Mouse (Mus musculus) megakaryocyte, adult 5-6 weeks (primary cell): ENCODE results near the gene Pxdc1. TPM values are rescaled to one million over a fixed set of nuclear protein-coding genes. Genes with fewer than 3 reads are reported as not detected.
A peak's percentile ranks its signal among the peaks of the same experiment; 100 is the strongest.

Source experiments
- ATAC-seq: 2 replicates; pipeline ENCODE4 v1.8.0; 2016; ENCODE audit warnings: mild to moderate bottlenecking, inconsistent platforms; ENCODE audit not compliant: poor library complexity, severe bottlenecking
- total RNA-seq, 2 experiments: library from RNA; stranded (forward) in 1 of 2; stranded (reverse) in 1 of 2; fragments of 153-499, 151-499 nt in 1 of 2; fragments of 221-1000, 200-1000 nt in 1 of 2; gene quantifications; 2 replicates each; pipeline versions ENCODE4 v1.2.3 to v1.2.4; 2015 to 2017

Pxdc1 gene
- total RNA-seq (2015) (0.18 TPM in 1 of 2 replicates, not detected in the other), total RNA-seq (2017) (0.12 TPM in 1 of 2 replicates, not detected in the other)

DNA sequence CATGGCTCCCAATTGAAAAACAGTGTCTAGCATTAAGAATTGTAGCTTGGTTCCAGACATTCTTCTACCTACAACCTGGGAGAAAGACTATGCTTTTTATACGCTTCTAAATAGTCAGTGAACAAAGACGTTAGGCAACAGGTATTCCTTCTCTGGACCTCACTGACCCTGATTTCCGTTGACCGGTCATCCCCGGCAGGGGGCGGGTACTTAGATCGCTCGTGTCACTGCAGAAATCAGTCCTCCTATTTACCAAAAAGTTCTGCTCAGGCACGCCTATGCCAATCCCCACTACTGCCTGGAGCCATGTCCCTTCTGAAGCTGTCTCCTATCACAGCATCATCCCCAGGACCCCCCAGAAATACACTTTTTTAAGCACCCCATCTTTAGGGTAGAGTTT is at the start of gene Pxdc1:
Pxdc1 (minus strand) TSS at position 96 of the 400 bp plus-strand sequence.
- no peak for ATAC-seq

DNA sequence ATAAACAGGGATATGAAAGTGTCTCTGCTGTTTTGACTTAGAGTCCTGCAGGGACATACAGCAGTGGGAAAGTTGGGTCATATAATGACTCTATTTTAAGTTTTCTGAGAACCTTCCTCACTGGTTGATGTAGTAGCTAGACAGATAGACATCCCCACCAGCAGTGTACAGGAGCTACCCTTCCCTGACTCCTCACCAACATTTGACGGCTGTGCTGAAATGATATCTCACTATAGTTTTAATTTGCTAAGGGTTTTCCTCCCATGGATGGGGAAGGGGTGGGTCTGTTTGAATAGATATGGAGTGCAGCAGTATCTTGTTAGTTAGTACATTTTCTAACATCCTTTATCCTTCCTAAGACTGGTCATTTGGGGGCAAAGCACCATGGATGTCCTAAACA is 47.3 kb upstream of the Pxdc1 start:
- no peak for ATAC-seq

DNA sequence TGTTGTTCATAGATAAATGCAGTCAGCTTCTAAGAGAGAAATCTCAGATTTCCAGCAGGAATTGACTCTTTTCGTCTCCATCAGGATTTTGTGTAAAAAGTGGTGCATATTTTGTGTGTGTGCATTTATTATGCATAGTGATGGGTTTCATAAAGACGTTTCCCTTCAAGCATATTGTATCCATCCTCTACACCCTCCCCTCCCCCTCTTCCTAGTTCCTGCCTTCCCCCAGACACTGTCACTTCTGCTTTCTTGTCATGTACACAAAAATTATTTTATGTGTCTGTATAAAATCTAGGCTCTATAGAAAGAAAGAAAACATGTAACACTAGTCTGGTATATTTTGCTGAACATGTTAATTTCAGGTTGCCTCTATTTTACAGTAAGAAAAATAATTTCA is 46.8 kb upstream of the Pxdc1 start:
- ATAC-seq: no peak

DNA sequence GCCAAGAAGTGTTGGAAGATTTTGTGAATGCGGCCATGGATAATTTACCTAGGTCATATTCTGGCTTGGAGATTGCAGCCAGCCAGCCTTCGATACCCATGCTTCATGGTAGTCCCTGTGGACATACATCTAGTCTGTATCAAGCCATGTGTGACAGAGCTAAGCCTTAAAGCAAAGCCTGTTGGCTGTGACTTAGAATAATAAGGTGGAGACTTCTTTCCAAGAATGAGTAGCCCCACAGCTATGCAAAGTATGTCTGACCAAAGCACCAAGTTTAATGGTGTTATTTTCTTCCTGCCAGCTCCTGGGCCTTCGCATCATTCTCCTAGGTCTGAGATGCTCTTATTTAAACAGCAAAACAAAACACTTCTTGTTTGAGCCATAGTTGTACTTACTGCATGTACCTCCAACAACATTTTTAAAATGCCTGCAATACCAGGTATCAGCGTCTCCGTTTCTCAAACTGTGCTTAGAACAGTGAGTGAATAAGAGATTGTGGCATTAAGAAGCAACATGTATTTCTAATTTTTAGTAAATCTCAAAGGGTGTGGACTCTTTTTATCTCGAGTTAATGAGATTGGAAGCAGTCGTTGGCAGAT is 43.5 kb upstream of the Pxdc1 start:
- no peak for ATAC-seq

DNA sequence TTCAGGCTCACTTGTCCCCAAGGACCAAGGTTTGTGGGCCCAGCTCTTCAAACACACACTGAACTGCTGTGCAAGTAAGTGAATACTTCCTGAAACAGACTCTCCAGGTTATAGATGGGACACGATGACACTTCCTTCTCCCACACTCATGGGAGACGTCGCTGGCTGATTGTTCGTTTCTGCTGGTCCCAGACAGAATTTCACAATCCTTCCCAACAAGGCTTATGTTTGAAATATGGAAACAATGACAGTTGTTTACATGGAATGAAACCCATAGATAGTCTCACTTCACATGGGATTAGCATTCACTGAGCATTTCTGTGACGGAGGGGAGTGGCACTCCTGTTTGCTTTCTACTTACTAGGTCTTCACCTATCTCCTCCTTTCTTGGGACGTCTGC is 39.8 kb upstream of the Pxdc1 start:
- ATAC-seq: no peak

DNA sequence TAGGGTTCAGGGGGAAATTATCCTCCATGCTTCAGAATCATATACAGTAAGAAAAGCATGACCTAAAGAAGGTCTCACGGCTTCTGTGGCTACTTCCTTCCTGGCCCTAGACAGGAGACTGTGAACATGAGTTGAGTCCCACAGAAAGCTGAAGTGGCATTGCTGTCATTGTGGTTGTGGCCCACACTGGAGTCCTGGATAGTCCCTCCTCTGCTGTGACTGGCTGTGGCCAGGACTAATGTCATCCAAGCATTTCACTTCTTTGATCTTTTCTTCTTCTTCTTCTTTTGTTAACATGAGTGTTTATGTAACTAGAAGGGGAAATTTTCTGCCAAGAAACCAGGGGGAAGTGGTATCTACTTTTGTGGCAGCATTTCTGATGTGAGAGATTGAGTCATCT is 37.8 kb upstream of the Pxdc1 start:
- ATAC-seq: peak; percentile 67

DNA sequence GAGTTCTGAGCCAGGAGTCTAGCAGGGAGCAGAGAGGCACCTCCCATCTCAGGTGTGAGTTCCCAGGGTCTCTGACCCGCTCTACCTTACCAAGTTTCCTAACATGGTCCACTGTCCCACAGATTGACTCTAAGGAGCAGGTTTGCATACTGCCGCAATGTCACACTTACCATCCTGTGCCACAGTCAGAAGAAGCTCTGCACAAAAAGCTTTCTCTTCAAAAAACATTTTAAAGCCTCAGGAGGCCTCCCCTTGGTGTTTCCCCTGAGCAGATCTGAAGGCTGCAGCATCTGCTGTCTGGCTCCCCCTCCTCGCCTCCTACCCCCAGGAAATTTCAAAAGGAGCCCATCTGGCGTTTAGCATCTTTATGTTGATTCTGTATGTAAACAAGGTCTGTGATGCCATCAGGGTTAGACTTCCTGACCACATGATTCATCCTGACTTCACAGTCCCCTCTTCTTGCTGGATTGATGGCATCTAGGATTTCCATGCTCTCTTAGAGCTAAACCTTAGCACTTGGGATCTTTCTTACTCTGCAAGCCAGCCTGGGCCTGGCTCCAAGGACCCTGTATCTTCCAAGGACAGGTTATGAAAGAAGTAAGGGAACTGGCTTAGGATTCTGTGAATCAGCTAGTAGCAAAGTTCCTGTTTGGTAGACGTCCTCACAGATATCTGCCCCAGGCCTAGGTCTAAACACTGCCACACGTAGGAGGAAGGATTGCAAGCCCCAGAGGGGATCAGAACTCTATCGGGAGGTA is 31.9 kb upstream of the Pxdc1 start:
- ATAC-seq: no peak

DNA sequence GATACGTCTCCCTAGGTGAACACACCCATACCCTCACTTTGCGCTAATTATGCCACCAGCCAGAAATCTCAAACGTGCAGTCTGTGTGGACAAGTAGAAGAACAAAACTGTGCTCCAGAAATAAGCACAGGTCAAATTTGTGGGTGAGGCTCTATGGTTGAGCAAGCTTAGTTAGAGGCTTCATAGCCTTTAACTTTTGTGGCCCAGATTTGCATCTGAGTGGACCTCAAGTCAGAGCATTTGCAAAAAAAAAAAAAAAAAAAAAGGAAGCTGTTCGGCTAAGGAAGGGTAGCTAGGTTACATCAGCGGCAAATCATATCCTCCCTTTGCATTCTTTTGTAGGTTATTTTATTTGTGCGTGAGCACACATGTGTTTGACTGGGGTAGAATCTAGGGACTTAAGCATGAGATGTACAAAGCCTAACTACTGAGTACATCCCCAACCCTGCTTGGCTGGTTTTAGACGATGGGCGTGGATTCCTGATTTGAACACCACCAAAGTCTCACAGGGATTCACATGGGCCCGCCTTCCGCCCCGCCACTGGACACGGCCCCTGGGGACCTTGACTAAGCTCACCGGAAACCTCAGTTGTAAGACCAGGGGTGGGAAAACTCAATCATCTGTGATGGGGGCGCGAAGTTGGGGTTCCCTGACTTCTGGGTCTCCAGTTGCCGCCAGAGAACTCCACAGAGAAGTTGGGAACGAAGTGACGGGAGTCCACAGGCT is 30.6 kb upstream of the Pxdc1 start:
- no peak for ATAC-seq

DNA sequence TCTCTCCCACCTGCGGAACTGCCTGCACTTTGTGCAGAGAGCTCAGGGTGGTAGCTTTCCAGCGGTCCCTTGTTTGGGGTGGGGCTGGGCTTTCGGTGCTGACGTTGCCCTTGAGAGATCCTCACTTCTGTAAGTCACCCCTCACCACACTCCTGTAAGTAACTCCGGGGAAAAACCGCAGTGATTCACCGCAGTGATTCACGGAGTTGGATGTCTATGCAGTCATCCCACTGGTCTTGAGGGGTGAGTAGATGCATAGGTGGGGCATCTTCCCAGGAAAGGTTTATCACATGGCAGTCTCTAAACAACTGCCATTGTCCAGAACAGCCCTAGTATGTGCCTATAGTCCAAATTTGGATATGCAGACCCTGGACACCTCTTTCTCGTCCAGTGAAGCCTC is 30.0 kb upstream of the Pxdc1 start:
- ATAC-seq: no peak

DNA sequence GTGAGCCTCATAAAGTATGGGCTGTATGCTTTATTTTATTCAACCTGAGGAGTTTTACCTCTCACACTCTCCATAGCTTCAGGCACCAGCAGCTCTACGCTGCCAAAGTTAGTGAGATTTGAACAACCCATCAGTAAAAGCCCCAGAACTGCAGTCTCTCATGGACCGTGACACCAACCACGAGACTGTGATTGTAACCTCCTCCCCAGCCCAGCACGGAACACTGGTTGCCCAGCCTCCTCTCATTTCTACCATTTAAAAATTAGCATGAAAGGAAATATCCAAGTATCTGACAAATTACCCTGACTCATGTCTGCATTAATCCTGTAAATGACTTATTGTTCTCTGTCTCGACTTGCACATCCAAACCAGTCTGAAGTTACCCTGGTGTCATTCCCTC is 23.2 kb upstream of the Pxdc1 start:
- ATAC-seq: no peak

DNA sequence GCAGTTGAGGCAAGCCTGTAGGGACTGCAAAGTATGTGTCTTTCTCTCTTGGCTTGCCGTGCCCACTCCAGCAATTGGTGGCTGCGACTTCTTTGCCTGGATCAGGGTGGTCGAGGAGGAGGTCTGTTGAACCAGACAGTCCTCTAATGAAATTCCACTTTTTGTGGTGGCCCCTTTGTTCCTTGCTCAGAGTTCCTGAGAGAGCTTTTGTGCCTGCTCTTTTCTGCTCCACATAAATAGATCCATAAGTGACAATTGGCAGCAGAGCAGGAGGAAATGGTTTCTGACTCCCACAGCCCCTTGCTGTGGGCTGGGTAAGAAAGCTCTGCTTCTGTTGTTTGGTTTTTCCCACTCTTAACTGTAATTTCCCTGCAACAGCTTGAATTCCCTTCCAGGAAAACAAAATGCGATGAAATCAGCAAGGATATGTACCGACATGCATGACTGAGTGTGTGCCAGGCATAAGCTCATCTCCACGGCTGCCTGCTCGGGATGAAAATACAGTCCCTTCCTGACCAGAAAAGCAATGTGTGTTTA is 22.6 kb upstream of the Pxdc1 start:
- no peak for ATAC-seq

DNA sequence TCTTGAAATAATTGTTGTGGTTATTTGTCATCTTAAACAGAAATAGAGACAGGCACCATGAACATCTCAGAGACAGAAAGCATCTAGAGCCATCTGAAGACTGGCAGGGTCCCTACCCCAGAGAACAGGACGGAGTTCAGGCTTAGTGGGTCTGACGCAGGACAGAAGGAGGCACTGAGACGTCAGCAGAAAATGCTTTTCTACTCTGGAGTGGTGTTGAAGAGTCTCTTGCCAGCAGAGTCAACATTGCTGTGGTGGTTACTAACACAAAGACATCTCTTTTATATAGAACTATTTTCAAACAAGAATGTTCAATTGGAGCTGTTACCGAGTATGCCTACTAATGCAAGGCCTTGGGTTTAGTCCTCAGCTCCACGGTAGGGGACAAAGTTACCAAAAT is 20.1 kb upstream of the Pxdc1 start:
- ATAC-seq: no peak

DNA sequence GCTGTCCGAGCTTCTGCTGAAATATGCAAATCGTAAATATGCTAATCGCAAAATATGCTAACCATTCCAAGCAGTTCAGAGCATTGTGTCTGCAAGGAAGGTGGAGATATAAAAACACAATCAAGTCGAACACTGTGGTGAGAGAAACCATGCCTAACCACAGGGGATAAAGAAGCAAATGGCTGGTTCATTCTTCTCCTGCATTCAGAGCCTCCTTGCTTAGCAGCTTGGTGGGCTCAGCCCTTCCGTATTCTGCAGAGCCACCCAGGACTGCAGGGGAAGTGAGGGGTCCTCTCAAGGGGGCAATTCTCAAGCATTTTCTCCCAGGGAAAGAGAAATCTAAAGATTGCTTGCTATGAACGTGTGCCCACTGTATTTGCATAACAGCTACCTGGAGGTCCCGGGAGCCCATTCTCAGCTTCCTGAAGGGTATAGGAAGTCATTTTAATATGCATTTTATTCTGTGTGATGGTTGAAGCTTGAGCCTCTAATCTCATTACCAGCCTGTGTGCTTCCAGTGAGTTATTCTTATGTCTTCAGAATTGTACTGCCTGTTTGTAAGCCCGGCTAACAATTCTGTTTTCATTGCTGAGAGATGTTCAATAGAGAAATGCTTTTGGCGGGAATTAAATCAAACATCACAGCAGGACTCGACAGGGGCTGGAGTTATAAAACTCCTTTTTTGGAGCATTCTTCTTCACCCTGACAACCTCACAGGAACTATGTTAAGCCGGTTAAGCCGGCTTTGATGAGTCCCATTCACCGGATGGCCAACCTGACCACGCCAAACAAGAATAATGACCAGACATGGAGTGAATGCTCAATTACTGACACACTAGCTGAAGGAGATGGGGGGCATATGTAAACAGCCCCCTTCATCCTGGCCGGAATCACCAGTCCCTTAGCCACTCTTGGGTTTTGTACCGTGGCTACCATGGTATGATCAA is 16.9 kb upstream of the Pxdc1 start:
- ATAC-seq: no peak

DNA sequence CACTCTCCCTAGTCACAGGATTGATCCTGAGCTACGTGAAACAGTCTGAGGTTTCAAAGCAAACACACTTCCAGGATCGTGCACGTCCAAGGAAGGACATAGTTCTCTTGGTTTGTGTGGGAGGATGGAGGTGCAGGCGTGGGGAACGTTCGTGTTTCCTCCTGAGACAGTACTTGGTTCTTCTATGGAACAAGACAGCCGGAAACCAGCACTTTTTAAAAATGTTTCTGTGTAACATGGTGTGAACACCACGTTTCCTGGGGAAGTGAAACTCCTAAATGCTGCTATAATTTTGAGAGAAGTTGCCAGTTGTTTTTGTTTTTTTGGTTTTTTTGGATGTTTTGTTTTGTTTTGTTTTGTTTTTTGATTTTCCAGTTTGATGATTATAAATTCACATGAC is 13.9 kb upstream of the Pxdc1 start:
- ATAC-seq: peak; percentile 57

DNA sequence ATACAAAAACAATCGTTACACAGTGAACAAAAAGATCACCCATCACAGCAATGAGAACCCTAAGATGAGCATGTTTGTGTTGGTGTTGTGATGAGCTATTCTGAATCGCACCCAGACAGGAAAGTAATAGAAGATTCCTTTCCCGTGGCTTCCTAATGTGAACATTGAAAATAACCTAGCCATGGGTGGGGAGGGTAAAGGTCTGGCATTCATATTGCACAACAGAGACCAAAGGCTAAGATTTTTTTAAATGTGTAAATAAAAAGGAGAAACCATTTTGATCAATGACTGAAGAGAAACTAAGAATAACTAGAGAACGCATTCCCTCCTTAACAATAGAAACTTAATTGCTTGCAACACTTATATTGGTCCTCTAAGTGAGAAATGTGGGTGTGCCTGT is 11.8 kb upstream of the Pxdc1 start:
- ATAC-seq: no peak

DNA sequence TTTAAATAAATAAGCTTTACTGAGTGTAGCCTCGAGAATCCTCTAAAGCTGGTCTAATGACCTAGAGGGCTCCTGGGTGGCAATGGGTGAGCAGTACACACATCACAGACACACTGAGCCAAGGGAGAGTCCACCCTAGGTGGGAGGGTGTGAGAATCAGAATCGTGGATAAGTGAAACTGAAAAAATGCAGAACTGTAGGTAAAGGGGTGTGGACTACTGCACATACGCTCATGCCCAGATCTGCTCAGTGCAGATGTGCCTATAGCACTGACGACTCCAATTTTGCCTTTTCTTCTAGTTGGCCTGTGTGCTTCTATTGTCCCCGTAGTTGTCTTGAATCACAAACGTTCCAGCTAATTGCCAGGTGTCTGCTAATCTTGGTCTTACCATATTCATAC is 10.5 kb upstream of the Pxdc1 start:
- no peak for ATAC-seq

DNA sequence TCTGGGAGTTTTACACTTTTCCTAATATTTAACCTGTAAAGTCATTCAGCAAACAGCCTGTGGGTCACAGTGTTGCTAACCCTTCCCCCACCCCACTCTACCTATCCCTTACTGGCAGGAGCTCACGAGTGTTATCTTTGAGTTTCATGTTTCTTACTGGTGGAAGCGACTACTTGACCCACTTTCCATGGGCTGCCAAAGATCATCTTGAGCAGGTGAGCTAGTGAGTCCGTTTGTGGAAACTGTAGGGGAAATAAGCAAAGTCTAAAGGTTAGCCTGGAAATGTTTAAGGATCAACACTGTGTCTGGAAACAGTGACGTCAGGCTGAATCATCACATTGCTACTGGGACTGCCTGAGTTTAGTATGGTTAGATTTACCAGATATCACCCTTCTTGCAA is 6.2 kb upstream of the Pxdc1 start:
- ATAC-seq: no peak

DNA sequence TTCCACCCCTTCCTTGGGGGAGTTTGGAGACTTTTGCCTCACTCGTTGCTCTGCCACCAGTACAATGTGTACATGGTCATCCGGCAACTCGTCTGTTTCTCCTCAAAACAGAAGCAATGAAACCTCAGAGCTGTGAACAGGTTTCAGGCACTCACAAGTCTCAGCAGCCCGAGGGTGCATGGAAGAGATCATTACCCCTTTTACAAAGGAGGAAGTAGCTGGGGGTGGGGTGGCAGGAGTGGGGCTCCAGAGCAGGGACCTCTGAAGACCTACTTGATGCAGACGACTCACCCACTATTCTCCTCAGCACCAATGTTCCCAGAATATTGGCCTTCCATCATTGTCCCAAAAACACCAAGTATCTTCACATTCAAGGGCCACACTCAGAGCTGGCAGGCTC is 3.1 kb upstream of the Pxdc1 start:
- no peak for ATAC-seq

DNA sequence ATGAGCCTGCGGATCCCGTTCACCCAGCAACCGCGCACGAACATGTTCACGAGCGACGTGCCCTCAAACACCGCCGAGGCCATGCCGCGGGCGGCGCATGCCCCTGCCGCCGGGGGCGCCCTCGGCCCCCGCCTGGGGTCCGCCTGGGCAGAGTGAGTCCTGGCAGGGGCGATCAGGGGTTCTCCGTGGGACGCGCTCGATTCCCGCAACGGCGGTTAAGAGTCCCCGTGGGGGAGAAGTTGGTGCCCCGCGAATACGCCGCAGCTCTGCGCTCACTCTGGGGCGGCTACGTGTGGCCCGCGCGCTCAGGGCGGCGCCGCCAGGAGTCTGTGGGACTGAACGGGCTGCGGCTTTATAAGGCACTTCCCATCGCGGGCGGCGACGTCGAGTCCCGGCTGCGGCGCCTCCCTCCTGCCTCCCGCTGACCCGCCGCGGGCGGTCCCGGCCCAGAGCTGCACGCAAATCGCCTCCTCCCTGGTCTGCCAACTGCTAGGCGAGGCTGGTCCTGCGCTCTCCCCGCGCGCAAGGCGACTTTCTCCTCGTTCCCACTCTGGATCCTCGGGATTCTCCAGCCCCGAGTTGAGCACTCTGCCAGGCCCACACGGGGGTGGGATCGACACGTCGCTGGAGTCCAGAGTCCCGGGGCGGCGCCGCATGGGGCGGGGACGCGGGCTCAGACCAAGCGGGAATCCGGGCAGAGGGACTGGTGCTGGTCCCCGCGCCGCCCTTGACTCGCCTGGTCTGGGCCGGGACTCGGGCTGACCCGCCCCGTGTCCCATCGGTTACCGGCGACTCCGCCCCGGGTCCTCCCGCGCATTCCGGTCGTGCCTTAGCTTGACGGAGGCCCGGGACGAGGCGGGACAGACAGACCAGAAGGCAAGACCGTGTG is 689 bp downstream of the Pxdc1 start:
- ATAC-seq: peak; percentile 72

DNA sequence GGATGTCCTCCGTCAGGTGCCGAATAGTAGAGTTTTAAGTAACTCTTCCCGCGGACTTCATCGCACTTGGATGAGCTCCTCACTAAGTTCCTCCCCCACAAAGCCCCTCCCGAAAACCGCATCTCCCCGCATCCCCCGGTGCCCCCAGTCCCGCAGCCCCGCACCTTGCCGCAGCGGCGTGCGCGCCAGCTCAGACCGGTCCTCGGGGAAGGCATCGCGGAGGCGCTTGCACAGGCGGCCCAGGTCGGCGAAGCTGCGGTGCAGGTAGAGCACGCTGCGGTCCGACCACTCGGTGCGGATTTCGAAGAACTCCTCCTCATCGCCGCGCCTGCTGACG is 1.3 kb downstream of the Pxdc1 start:
- ATAC-seq: no peak
